In the genomic region with DNA sequence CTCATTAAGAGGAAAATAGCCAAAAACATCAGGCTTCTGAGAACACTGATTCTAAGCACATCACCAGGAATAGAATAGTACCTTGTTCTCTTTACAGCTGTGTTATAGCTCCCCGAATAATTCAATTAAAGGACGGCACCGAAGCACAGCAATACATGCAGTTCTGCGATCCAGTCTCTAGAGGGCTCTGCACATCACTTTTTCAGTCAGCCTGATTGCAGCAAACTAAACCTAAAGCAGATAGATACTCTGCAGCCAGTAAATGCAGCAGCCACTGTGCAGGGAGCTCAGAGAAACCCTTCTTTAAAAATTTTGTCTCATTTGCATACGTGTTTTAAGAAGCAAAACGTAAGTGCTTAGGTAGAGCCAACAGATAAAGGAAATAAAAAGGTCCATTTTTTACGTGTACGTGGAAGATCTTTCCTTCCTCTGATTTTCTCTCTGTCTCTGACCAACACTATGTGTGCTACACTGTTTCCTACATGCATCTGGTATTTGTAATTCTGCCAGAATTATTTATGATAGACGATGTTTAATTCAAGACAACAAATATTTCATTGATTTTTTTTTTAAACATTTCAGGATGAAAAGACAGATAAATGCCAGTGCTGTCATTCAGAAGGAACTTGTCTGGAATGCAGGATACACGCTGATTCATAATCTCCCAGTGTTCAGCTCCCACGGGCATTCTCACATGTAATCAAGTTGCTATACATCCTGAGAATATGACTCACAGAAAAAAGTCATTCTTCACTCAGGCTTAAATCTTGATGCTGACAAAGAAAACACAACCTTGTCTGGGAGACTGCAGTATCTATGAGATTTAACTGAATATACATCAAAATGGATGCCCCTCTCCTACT, we compare ENCODE assay signal across 8 mouse cellular contexts.
DNase-seq lines count a peak whose midpoint lies in the region; ATAC-seq and TF ChIP-seq lines count a peak whose summit lies in the region.

No protein-coding gene starts in this region.

- H3K27ac ChIP-seq in embryonic facial prominence, embryonic 13.5 days: no peak overlapping the region
- H3K27ac ChIP-seq in heart, postnatal 0 days (ENCODE audit: low read depth): no peak overlapping the region
- no peak overlapping the region for H3K27ac ChIP-seq in lung, embryonic 14.5 days (ENCODE audit: low read depth)

- WGBS in embryonic facial prominence, embryonic 13.5 days: 15% methylated on average over 11 of the region's 11 CpGs
- WGBS in heart, postnatal 0 days: 20% methylated on average over 11 of the region's 11 CpGs
- 21% methylated on average over 11 of the region's 11 CpGs for WGBS in lung, embryonic 14.5 days

- H3K27me3 ChIP-seq in embryonic facial prominence, embryonic 13.5 days: no peaks in the 10 kb centered on the region
- H3K27me3 ChIP-seq in heart, postnatal 0 days (ENCODE audit: control insufficient read depth, insufficient read depth, low read length): no peaks in the 10 kb centered on the region
- H3K27me3 ChIP-seq in lung, embryonic 14.5 days (ENCODE audit: insufficient read depth, low read length): no peaks in the 10 kb centered on the region

- H3K9ac ChIP-seq in embryonic facial prominence, embryonic 13.5 days: no peak overlapping the region
- no peak overlapping the region for H3K9ac ChIP-seq in heart, postnatal 0 days (replicated peaks; ENCODE audit: low read depth, low read length)
- H3K9ac ChIP-seq in lung, embryonic 14.5 days: no peak overlapping the region

- peak; percentile 45 for DNase-seq in 416B (ENCODE audit: low read depth)
- DNase-seq in adrenal gland, postnatal 25 days: peak; percentile 17
- DNase-seq in heart, postnatal 0 days (ENCODE audit: low spot score): peak; percentile 57
- DNase-seq in kidney, postnatal 36 days: peak; percentile 24 to 65
- DNase-seq in lung, embryonic 14.5 days: peak; percentile 88
- DNase-seq in retina, postnatal 7 days (ENCODE audit: low read depth, low spot score): peak; percentile 37
- DNase-seq in spleen, postnatal 36 days (ENCODE audit: low spot score in 2 of 2): no peak

- no peaks in the 10 kb centered on the region for H3K9me3 ChIP-seq in embryonic facial prominence, embryonic 13.5 days
- no peaks in the 10 kb centered on the region for H3K9me3 ChIP-seq in heart, postnatal 0 days (replicated peaks; ENCODE audit: control insufficient read depth, low read length)
- H3K9me3 ChIP-seq in lung, embryonic 14.5 days (ENCODE audit: low read depth, low read length): no peaks in the 10 kb centered on the region

- no peak overlapping the region for H3K4me3 ChIP-seq in embryonic facial prominence, embryonic 13.5 days
- no peak overlapping the region for H3K4me3 ChIP-seq in heart, postnatal 0 days (ENCODE audit: low read depth, low read length)
- H3K4me3 ChIP-seq in lung, embryonic 14.5 days (ENCODE audit: low read depth, low read length): no peak overlapping the region

- H3K36me3 ChIP-seq in embryonic facial prominence, embryonic 13.5 days: no peaks in the 10 kb centered on the region
- no peaks in the 10 kb centered on the region for H3K36me3 ChIP-seq in heart, postnatal 0 days (replicated peaks; ENCODE audit: control insufficient read depth, insufficient read depth, low read length)
- no peaks in the 10 kb centered on the region for H3K36me3 ChIP-seq in lung, embryonic 14.5 days (ENCODE audit: insufficient read depth)

- H3K4me2 ChIP-seq in embryonic facial prominence, embryonic 13.5 days: peak overlapping the region; percentile 38
- 0 out of 2 replicates have a peak overlapping the region, but pooled peaks have one; percentile 15 for H3K4me2 ChIP-seq in heart, postnatal 0 days (ENCODE audit: low read depth, low read length)
- no peak overlapping the region for H3K4me2 ChIP-seq in lung, embryonic 14.5 days

- no peaks in the 10 kb centered on the region for H3K4me1 ChIP-seq in embryonic facial prominence, embryonic 13.5 days
- H3K4me1 ChIP-seq in heart, postnatal 0 days (ENCODE audit: control insufficient read depth, insufficient read depth): no peaks in the 10 kb centered on the region
- no peaks in the 10 kb centered on the region for H3K4me1 ChIP-seq in lung, embryonic 14.5 days (ENCODE audit: insufficient read depth)

- no peak for ATAC-seq in embryonic facial prominence, embryonic 13.5 days (ENCODE audit: insufficient number of reproducible peaks, insufficient read depth, low FRiP score, low TSS enrichment, low read depth)
- no peak for ATAC-seq in heart, postnatal 0 days (ENCODE audit: insufficient read depth, low read depth)
- peak; percentile 78; the same call in 1 of the 2 replicates for ATAC-seq in lung, embryonic 14.5 days (ENCODE audit: insufficient read depth)

- TF ChIP-seq EP300 in heart, postnatal 0 days (IDR thresholded peaks at IDR 0.05; ENCODE audit: low read depth): no peak

- TF ChIP-seq CTCF in heart, postnatal 0 days (IDR thresholded peaks at IDR 0.05; ENCODE audit: low read depth): peak; percentile 81
- TF ChIP-seq CTCF in lung, embryonic 14.5 days (IDR thresholded peaks at IDR 0.05; ENCODE audit: low read depth): peak; percentile 83

Comparison
In these comparisons a context has a peak if more than half of its experiments do, and no peak if none do; other contexts are left out.
1. DNase-seq: peak in 416B (single experiment), adrenal gland, postnatal 25 days (single experiment), heart, postnatal 0 days (single experiment), kidney, postnatal 36 days (2 of 2), lung, embryonic 14.5 days (single experiment) and retina, postnatal 7 days (single experiment); none in spleen, postnatal 36 days (0 of 2).